Mouse (Mus musculus) brain, embryonic 14.5 days (tissue): ENCODE results near the gene Slc6a1. TPM values are rescaled to one million over a fixed set of nuclear protein-coding genes. Genes with fewer than 3 reads are reported as not detected.
A peak's percentile ranks its signal among the peaks of the same experiment; 100 is the strongest.

ENCODE experiments used
- DNase-seq: peaks from one replicate; pipeline ENCODE4 v3.0.0-alpha.2; 2011; ENCODE audit warnings: low read depth
- CTCF ChIP-seq: fragments of 200-500 bp; IDR thresholded peaks from 2 replicates; pipeline ENCODE4 v1.5.1; 2012; ENCODE audit warnings: inconsistent platforms, mild to moderate bottlenecking, moderate library complexity, borderline replicate concordance; ENCODE audit not compliant: insufficient read depth, insufficient read length; ENCODE audit errors: extremely low read depth
- POLR2A ChIP-seq: fragments of 200-500 bp; IDR thresholded peaks from 2 replicates; pipeline ENCODE4 v1.6.1; 2012; ENCODE audit warnings: mild to moderate bottlenecking, inconsistent platforms, borderline replicate concordance; ENCODE audit not compliant: poor library complexity, insufficient read depth, insufficient read length, severe bottlenecking; ENCODE audit errors: extremely low read depth
- polyA plus RNA-seq: library from polyadenylated mRNA; depleted of rRNA; stranded (reverse); fragments of >200 nt; gene quantifications from 2 replicates; pipeline ENCODE4 v1.2.3, GENCODE M21; 2012; rRNA removed

The Slc6a1 gene
- polyA plus RNA-seq, 1 experiment: 210 TPM

GRCm38 (mm10) chr6:114347831-114348754 is 65.7 kb downstream of the Slc6a1 start:
- DNase-seq: peak; percentile 75
- TF ChIP-seq CTCF (no peak), POLR2A (no peak)

- TF ChIP-seq POLR2A (no peak), CTCF (no peak)
- DNase-seq: no peak
Observed at GRCm38 (mm10) chr6:114354635-114355034, 72.2 kb downstream of the Slc6a1 start.

DNA sequence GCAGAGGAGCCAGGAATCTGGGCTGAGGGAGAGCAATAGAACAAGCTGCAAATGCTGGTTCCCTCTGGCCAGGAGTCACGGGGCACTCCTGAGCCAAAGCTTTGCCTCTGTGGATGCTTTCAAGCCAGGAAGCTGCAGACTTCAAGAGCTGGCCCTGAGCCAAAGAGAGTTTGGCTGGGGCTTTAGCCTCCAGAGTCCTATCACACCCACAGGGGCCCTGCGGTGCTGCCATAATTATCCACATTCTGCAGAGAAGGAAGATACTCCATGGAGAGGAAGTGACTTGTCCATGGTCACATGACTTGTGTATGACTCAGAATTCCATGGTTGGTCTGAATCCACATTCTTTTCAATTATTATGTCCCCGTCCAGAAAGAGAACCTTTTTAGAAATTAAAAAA is 75.7 kb downstream of the Slc6a1 start:
- DNase-seq: peak; percentile 35
- TF ChIP-seq POLR2A (no peak), CTCF (no peak)

DNA sequence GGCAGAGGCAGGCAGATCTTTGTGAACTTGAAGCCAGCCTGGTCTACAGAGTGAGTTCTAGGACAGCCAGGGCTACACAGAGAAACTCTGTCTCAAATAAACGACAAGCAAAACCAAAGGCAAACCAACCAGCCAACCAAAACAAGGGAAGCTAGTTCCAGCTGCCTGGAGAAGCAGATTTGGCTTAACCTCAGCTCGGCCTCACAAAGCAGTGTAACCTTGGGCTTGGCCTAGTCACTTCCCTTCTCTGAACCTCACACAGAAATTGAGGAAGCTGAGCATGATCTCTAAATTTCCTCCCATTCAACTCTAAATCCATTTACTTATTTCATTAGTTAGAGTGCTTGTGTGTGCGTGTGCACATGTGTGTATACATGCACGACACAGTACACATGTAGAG is 79.9 kb downstream of the Slc6a1 start:
- DNase-seq: no peak
- TF ChIP-seq POLR2A (no peak), CTCF (no peak)

DNA sequence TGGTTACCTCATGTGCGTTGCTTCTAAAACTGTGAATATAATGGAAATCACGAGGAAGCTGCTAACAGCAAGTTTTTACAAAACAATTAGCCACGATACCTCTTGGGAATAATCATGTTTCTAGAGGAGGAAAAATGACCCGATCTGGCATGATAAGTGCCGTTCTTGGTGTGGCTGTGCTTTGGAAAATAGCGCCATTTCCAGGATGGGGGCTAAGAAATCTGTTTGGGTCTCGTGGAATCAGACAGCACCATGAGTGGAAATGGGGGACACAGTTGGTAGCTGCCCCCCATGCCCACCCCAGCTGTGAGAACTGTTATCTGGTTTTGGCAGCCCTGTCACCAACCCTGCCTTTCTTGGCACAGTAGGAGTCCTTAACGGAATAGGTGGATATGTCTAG is 81.3 kb downstream of the Slc6a1 start:
- DNase-seq: no peak
- TF ChIP-seq POLR2A (no peak), CTCF (no peak)

DNA sequence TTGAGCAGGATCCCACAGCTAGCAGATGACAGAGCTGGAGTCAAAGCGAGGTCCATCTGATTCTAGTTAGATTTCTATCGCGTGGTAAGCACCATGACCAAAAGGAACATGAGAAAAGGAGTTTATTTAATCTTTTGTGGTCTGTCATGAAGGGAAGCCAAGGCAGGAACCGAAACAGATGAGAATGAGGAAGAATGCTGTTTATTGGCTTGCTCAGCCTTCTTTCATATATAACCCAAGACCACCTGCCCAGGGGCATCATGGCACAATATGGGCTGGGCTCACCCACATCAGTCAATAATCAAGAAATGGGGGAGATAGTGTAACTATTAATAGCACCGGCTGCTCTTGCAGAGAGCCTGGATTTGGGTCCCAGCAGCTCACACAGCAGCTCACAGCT is 82.3 kb downstream of the Slc6a1 start:
- no peak for DNase-seq
- TF ChIP-seq CTCF (no peak), POLR2A (no peak)

- no peak for TF ChIP-seq CTCF
- TF ChIP-seq POLR2A: no peak
- DNase-seq: no peak
Observed at GRCm38 (mm10) chr6:114366191-114366590, 83.8 kb downstream of the Slc6a1 start.

Other genes with a start within 250 kb of the Slc6a1 start
- 10.6 and 24.3 TPM in 2 replicates for gene Atp2b2, start 240.0 kb upstream of the Slc6a1 start, polyA plus RNA-seq
- 22.8 and 46.2 TPM in 2 replicates for gene Slc6a11, start 151.4 kb upstream of the Slc6a1 start, polyA plus RNA-seq
- 0.42 and 0.50 TPM in 2 replicates for gene Hrh1, start 115.3 kb downstream of the Slc6a1 start, polyA plus RNA-seq